8 mouse cellular contexts compared by ENCODE assay signal in genomic region chr1:187137426-187137825, GRCm38 (mm10).
A peak's percentile ranks its signal among the peaks of the same experiment; 100 is the strongest.
DNase-seq lines count a peak whose midpoint lies in the region; ATAC-seq lines count a peak whose summit lies in the region.

No protein-coding gene starts in this region.

- H3K4me2 ChIP-seq in embryonic facial prominence, embryonic 11.5 days (ENCODE audit: low read depth, low read length), result no peak overlapping the region

- intact Hi-C loops in left cerebral cortex, postnatal 14 days (cut with DNase I), result loop anchor here (10.0 kb wide), 1 partner anchor 303 kb away; no protein-coding TSS in a partner anchor

- H3K36me3 ChIP-seq in embryonic facial prominence, embryonic 11.5 days (replicated peaks; ENCODE audit: control insufficient read depth, insufficient read depth, low read depth, low read length), result no peaks in the 10 kb centered on the region

- no peak; the same call in 1 of the 2 replicates for ATAC-seq in embryonic facial prominence, embryonic 11.5 days (replicated peaks; ENCODE audit: insufficient number of reproducible peaks, low FRiP score, low TSS enrichment, low read depth)

- 35% methylated on average over 6 of the region's 6 CpGs for WGBS in embryonic facial prominence, embryonic 11.5 days

- no peak overlapping the region for H3K4me3 ChIP-seq in embryonic facial prominence, embryonic 11.5 days (ENCODE audit: low read depth, low read length)

- no peak overlapping the region for H3K27ac ChIP-seq in embryonic facial prominence, embryonic 11.5 days (replicated peaks; ENCODE audit: low read depth, low read length)

- no peaks in the 10 kb centered on the region for H3K9me3 ChIP-seq in embryonic facial prominence, embryonic 11.5 days (replicated peaks; ENCODE audit: control insufficient read depth, low read length)

- peak; percentile 45 for DNase-seq in thymus, postnatal 0 days (ENCODE audit: low spot score)
- no peak for DNase-seq in thymus, postnatal 36 days
- peak; percentile 38 for DNase-seq in adrenal gland, postnatal 25 days
- peak; percentile 79 for DNase-seq in embryonic facial prominence, embryonic 11.5 days (ENCODE audit: low spot score)
- peak; percentile 51 for DNase-seq in induced T-regulatory cell, adult 2 months (ENCODE audit: low read depth)
- DNase-seq in left cerebral cortex, postnatal 14 days (ENCODE audit: low spot score in 2 of 2), result peak; percentile 72 to 76
- peak; percentile 38 for DNase-seq in naive thymus-derived CD4-positive, alpha-beta T cell, adult 2 months (ENCODE audit: low read depth)
- no peak for DNase-seq in spleen, adult 12 weeks (ENCODE audit: low spot score)

- H3K9ac ChIP-seq in embryonic facial prominence, embryonic 11.5 days (replicated peaks; ENCODE audit: low read length), result no peak overlapping the region

- H3K4me1 ChIP-seq in embryonic facial prominence, embryonic 11.5 days (ENCODE audit: control insufficient read depth, insufficient read depth, low read length), result no peaks in the 10 kb centered on the region

- H3K27me3 ChIP-seq in embryonic facial prominence, embryonic 11.5 days (ENCODE audit: control insufficient read depth, insufficient read depth, low read length), result no peaks in the 10 kb centered on the region

Comparison
In these comparisons a context has a peak if more than half of its experiments do, and no peak if none do; other contexts are left out.
1. DNase-seq: peak in thymus, postnatal 0 days (single experiment), adrenal gland, postnatal 25 days (single experiment), embryonic facial prominence, embryonic 11.5 days (single experiment), induced T-regulatory cell, adult 2 months (single experiment), left cerebral cortex, postnatal 14 days (2 of 2) and naive thymus-derived CD4-positive, alpha-beta T cell, adult 2 months (single experiment); none in thymus, postnatal 36 days (0 of 2) and spleen, adult 12 weeks (single experiment).